Mouse (Mus musculus) ovary, postnatal 36 days (tissue): ENCODE results near the gene Ankrd23.

Source experiments
- DNase-seq: peaks from one replicate; pipeline ENCODE4 v3.0.0; 2022; ENCODE audit warnings: low spot score, mixed read lengths

Gene Ankrd23

GRCm38 (mm10) chr1:36513718-36514117, 23.0 kb downstream of the Ankrd23 start:
- no peak for DNase-seq

GRCm38 (mm10) chr1:36513310-36513709, 23.4 kb downstream of the Ankrd23 start:
- DNase-seq = no peak

- no peak for DNase-seq
Observed at GRCm38 (mm10) chr1:36512966-36513280, 23.8 kb downstream of the Ankrd23 start.

GRCm38 (mm10) chr1:36512089-36512965, 24.4 kb downstream of the Ankrd23 start:
- peak; percentile 65 for DNase-seq

GRCm38 (mm10) chr1:36511289-36512021, 25.2 kb downstream of the Ankrd23 start, which contains the start of gene Cnnm3:
Cnnm3 (plus strand) TSS chr1:36511867.
- DNase-seq = peak; percentile 100

- no peak for DNase-seq
Observed at GRCm38 (mm10) chr1:36508238-36508637, 28.4 kb downstream of the Ankrd23 start.

GRCm38 (mm10) chr1:36501261-36501660, 35.4 kb downstream of the Ankrd23 start:
- peak; percentile 68 for DNase-seq

GRCm38 (mm10) chr1:36497312-36497711, 39.4 kb downstream of the Ankrd23 start:
- no peak for DNase-seq

- no peak for DNase-seq
Observed at GRCm38 (mm10) chr1:36496719-36497118, 40.0 kb downstream of the Ankrd23 start.

- DNase-seq = no peak
Observed at GRCm38 (mm10) chr1:36493299-36493698, 43.4 kb downstream of the Ankrd23 start.

GRCm38 (mm10) chr1:36492416-36493139, 44.1 kb downstream of the Ankrd23 start:
- DNase-seq = peak; percentile 48

- DNase-seq = no peak
Observed at GRCm38 (mm10) chr1:36489661-36490060, 47.0 kb downstream of the Ankrd23 start.

- DNase-seq = no peak
Observed at GRCm38 (mm10) chr1:36487111-36487510, 49.6 kb downstream of the Ankrd23 start.

GRCm38 (mm10) chr1:36485080-36485479, 51.6 kb downstream of the Ankrd23 start:
- no peak for DNase-seq

- DNase-seq = no peak
Observed at GRCm38 (mm10) chr1:36483825-36484224, 52.9 kb downstream of the Ankrd23 start.
